Mouse (Mus musculus) midbrain, postnatal 0 days (tissue): ENCODE data around the gene Clic4. TPM values are rescaled to one million over a fixed set of nuclear protein-coding genes. Genes with fewer than 3 reads are reported as not detected.
A peak's percentile ranks its signal among the peaks of the same experiment; 100 is the strongest.

ENCODE experiments used
- ATAC-seq: fragments of 200-750 bp; cut with Nextera tagmentation; 2 replicates; pipeline ENCODE4 v1.8.0; 2017; ENCODE audit warnings: moderate number of reproducible peaks, mild to moderate bottlenecking, moderate TSS enrichment, moderate library complexity; ENCODE audit not compliant: low FRiP score
- DNase-seq: peaks from one replicate; pipeline ENCODE4 v3.0.0-alpha.2; 2015; ENCODE audit warnings: low spot score
- H3K27ac ChIP-seq: fragments of 300-500 bp; sonication (generic); 2 replicates; pipeline ENCODE4 v1.5.1; 2014; ENCODE audit warnings: low read depth, mild to moderate bottlenecking, low read length, mixed read lengths
- H3K27me3 ChIP-seq: fragments of 300-500 bp; sonication (generic); 2 replicates; pipeline ENCODE4 v1.6.1; 2014; ENCODE audit warnings: low read length, control low read depth, mixed read lengths; ENCODE audit not compliant: insufficient read depth
- H3K36me3 ChIP-seq: fragments of 300-500 bp; sonication (generic); 2 replicates; pipeline ENCODE4 v1.6.1; 2014; ENCODE audit warnings: low read length, control low read depth, mixed read lengths; ENCODE audit not compliant: insufficient read depth
- H3K4me1 ChIP-seq: fragments of 300-500 bp; sonication (generic); 2 replicates; pipeline ENCODE4 v1.6.1; 2014; ENCODE audit warnings: mild to moderate bottlenecking, control low read depth, antibody characterized with exemption, low read length, mixed read lengths; ENCODE audit not compliant: insufficient read depth
- H3K4me2 ChIP-seq: fragments of 300-500 bp; sonication (generic); 2 replicates; pipeline ENCODE4 v1.6.1; 2014; ENCODE audit warnings: low read depth, mild to moderate bottlenecking, low read length, mixed read lengths; ENCODE audit not compliant: poor library complexity, severe bottlenecking
- H3K4me3 ChIP-seq: fragments of 300-500 bp; sonication (generic); 2 replicates; pipeline ENCODE4 v1.5.1; 2014; ENCODE audit warnings: low read depth, mild to moderate bottlenecking, low read length, moderate library complexity
- H3K9ac ChIP-seq: fragments of 300-500 bp; sonication (generic); replicated peaks from 2 replicates; pipeline ENCODE4 v1.6.1; 2014; ENCODE audit warnings: mild to moderate bottlenecking, low read length, moderate library complexity, mixed read lengths; ENCODE audit not compliant: poor library complexity, severe bottlenecking
- H3K9me3 ChIP-seq: fragments of 300-500 bp; sonication (generic); 2 replicates; pipeline ENCODE4 v1.6.1; 2016; ENCODE audit warnings: low read length, control low read depth
- CTCF ChIP-seq: IDR thresholded peaks from 2 replicates; pipeline ENCODE4 v1.5.1; 2016; ENCODE audit warnings: antibody characterized with exemption, mild to moderate bottlenecking
- WGBS: fragments of 180-500 bp; shearing (Covaris S2); extraction: QIAGEN DNeasy Blood & Tissue Kit; methylation state at CpG from one replicate; pipeline ENCODE4 v1.1.7; 2014; 5-methylcytosine and 5-hydroxymethylcytosine counted together
- polyA plus RNA-seq: library from polyadenylated mRNA; unstranded; fragments of >200 nt; fragmentation: Nextera tagmentation; extraction: Ambion mirVana; gene quantifications from 2 replicates; pipeline ENCODE4 v1.2.1, GENCODE M21; 2015
- total RNA-seq: library from RNA; depleted of rRNA; stranded (reverse); fragments of >200 nt; gene quantifications from 2 replicates; pipeline ENCODE4 v1.2.3, GENCODE M21; 2014

The Clic4 gene
- total and polyA plus RNA-seq, 2 experiments from 2014 or later, result 38.0 to 47.4 TPM

DNA sequence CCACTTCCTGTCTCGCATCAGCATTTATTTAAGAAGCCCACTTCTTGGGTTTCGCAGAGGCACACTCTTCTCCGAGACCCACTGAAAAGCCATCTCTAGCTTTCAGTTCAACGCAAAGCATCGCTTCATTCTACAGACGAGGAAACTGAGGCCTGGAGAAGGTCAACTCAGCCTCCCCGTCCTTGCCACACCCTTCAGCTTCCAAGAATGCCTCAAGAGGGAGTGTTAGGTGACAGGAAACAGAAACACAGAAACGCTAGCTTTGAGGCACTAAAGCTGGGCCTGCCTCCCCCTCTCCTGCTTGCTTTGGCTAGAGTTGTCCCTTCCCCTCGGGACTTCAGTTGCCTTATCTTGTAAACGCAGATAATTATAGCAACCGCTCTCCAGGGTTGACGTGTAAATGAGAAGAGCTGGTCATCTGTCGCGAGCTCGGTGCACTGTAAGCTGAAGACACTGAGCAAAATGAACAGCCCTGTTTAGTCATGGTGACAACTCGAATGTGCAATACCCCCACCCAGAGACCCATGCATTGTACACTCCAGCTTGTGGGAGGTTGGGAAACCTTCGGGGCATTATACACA, 40.6 kb upstream of the Clic4 start:
- 65% methylated on average over 17 of the region's 17 CpGs for WGBS
- ATAC-seq, result no peak
- no peak overlapping the region for H3K4me3 ChIP-seq

GRCm38 (mm10) chr4:135312706-135313105, 40.1 kb upstream of the Clic4 start:
- Histone ChIP-seq H3K4me1 (no peaks in the 10 kb centered on the region), H3K9me3 (no peaks in the 10 kb centered on the region), H3K4me3 (no peak overlapping the region), H3K36me3 (peaks cover 9% of the 10 kb centered on the region; the same call in 1 of the 2 replicates), H3K27me3 (no peaks in the 10 kb centered on the region), H3K27ac (no peak overlapping the region), H3K9ac (no peak overlapping the region), H3K4me2 (no peak overlapping the region)
- TF ChIP-seq CTCF, result no peak
- 53% methylated on average over 4 of the region's 4 CpGs for WGBS
- DNase-seq (peak; percentile 74), ATAC-seq (no peak)

More for the DNA sequence above, 40.6 kb upstream of the Clic4 start:
- Histone ChIP-seq H3K9ac (no peak overlapping the region), H3K9me3 (no peaks in the 10 kb centered on the region), H3K27me3 (no peaks in the 10 kb centered on the region), H3K4me2 (no peak overlapping the region), H3K36me3 (peaks cover 9% of the 10 kb centered on the region; the same call in 1 of the 2 replicates), H3K27ac (no peak overlapping the region), H3K4me1 (no peaks in the 10 kb centered on the region)
- no peak for DNase-seq
- no peak for TF ChIP-seq CTCF

- no peak for ATAC-seq
- Histone ChIP-seq H3K4me2 (no peak overlapping the region), H3K27me3 (no peaks in the 10 kb centered on the region), H3K9ac (no peak overlapping the region), H3K4me1 (no peaks in the 10 kb centered on the region), H3K36me3 (peaks cover 7% of the 10 kb centered on the region; the same call in 1 of the 2 replicates), H3K27ac (no peak overlapping the region), H3K9me3 (no peaks in the 10 kb centered on the region), H3K4me3 (no peak overlapping the region)
- WGBS, result 91% methylated on average over 8 of the region's 8 CpGs
- DNase-seq, result no peak
- TF ChIP-seq CTCF, result no peak
Observed at GRCm38 (mm10) chr4:135310371-135310770, 37.8 kb upstream of the Clic4 start.

DNA sequence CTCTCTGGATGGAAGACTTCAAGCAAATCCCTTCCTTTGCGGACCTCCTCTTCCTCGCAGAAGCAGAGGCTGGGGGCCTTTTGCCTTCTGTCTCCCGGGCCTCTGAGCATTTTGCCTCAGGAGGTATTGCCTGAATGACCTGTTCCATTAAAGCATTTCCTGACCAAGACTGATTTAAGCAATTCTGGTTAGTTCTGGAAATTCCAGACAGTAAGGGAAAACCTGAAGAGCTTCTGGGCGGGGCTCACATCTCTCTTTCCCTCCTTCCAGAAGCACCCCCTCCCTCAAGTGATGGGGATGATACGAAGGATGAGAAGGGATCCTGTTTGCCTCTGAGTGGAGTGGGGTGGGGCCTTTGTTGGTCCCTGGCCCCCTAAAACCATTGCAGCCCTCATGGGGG, 37.1 kb upstream of the Clic4 start:
- no peaks in the 10 kb centered on the region for H3K9me3 ChIP-seq
- WGBS, result 64% methylated on average over 5 of the region's 5 CpGs
- no peaks in the 10 kb centered on the region for H3K27me3 ChIP-seq
- H3K4me3 ChIP-seq, result no peak overlapping the region
- H3K9ac ChIP-seq, result no peak overlapping the region
- no peak overlapping the region for H3K27ac ChIP-seq
- no peak for ATAC-seq
- H3K4me2 ChIP-seq, result no peak overlapping the region
- H3K36me3 ChIP-seq, result 0 out of 2 replicates have a peak, but pooled peaks cover under 1% of the 10 kb centered on the region
- TF ChIP-seq CTCF, result no peak
- DNase-seq, result no peak
- H3K4me1 ChIP-seq, result no peaks in the 10 kb centered on the region

DNA sequence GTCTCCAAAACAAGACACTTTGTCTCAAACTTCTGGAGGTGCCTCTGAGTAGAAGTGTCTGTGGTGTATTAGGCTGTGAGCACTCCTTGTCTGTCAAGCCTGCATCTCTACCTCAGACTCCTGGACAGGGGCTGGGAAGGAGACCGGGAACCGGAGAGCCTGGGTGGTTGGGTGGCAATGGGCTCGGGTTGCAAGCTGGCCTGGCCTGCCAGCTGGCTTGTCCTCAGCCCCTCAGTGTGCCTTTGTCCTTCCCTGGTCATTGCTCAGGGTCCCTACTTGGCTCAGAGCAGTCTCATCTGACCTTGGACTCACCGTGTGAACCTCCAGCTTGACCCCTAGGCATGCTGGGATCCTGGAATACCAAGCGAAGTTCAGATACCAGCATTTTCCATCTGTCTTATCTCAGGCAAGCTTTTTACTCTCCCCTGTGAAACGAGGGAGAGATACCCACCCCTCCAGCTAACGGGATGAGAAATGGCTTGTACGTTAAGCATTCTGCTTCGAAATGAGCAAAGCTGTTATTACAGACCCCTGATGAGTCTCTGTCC, 36.6 kb upstream of the Clic4 start:
- H3K9ac ChIP-seq, result no peak overlapping the region
- ATAC-seq (no peak), DNase-seq (no peak)
- no peak overlapping the region for H3K27ac ChIP-seq
- no peaks in the 10 kb centered on the region for H3K36me3 ChIP-seq
- no peak overlapping the region for H3K4me2 ChIP-seq
- WGBS, result 73% methylated on average over 9 of the region's 9 CpGs
- no peaks in the 10 kb centered on the region for H3K27me3 ChIP-seq
- H3K4me1 ChIP-seq, result no peaks in the 10 kb centered on the region
- H3K4me3 ChIP-seq, result no peak overlapping the region
- H3K9me3 ChIP-seq, result no peaks in the 10 kb centered on the region
- no peak for TF ChIP-seq CTCF

DNA sequence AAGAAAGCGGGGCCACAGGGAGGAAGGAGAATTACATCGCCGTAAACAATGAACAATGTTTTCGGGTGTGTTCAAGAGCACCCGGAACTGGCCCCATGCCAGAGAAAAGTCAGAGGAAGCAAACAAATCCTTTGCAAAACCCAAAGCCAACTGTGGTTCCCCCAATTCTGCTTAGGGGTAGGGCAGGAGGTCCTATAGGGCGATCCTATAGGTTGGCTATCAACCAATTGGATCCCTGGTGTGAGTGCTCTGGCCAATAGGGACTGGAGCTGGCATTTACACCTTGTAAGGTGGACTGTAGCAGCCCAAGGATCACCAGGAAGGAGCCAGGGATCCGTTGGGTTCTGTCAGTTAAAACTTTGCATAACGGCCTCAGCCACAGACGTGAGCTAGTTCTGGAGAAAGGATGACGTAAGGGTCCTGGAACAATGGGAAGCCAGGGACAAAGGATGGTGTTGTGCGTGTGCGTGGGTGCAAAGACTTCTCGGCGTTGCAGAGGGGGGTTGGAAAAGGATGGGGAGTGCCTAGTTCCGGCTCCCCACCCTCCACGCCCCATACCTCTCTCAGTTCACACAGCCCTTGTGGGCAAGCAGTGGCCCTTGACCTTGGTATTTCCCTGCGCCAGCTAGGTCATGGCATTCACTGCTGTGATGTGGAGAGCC, 34.5 kb upstream of the Clic4 start:
- Histone ChIP-seq H3K9ac (no peak overlapping the region), H3K4me1 (no peaks in the 10 kb centered on the region), H3K36me3 (no peaks in the 10 kb centered on the region), H3K27ac (no peak overlapping the region), H3K4me2 (no peak overlapping the region), H3K27me3 (no peaks in the 10 kb centered on the region), H3K4me3 (no peak overlapping the region), H3K9me3 (no peaks in the 10 kb centered on the region)
- 38% methylated on average over 17 of the region's 17 CpGs for WGBS
- no peak for DNase-seq
- no peak for ATAC-seq
- TF ChIP-seq CTCF, result no peak
